Mouse (Mus musculus) MEL (cell line): ENCODE data around the gene Mybphl. TPM values are rescaled to one million over a fixed set of nuclear protein-coding genes. Genes with fewer than 3 reads are reported as not detected.

Source experiments
- DNase-seq: peaks from one replicate; pipeline ENCODE4 v3.0.0; 2011; ENCODE audit warnings: low read depth, low spot score
- H3K27ac ChIP-seq: 2 replicates; pipeline ENCODE4 v1.5.1; 2012; ENCODE audit warnings: low read depth, mild to moderate bottlenecking, control low read depth, low read length, moderate library complexity; ENCODE audit not compliant: control insufficient read depth
- H3K27me3 ChIP-seq, 2 experiments: fragments of 150-350 bp in 1 of 2; sonication (generic) in 1 of 2; 2 replicates each; pipeline ENCODE4 v1.6.1; 2012; ENCODE audit warnings: low read length in 2 of 2, mild to moderate bottlenecking in 2 of 2, improper control_type of control experiment in 1 of 2, moderate library complexity in 1 of 2; ENCODE audit not compliant: insufficient read depth in 2 of 2, control insufficient read depth in 1 of 2
- H3K36me3 ChIP-seq, 2 experiments: 2 replicates each; pipeline ENCODE4 v1.6.1; 2012 to 2014; ENCODE audit warnings: low read length in 2 of 2, improper control_type of control experiment in 1 of 2, inconsistent platforms in 1 of 2, mild to moderate bottlenecking in 1 of 2; ENCODE audit not compliant: insufficient read depth in 2 of 2, control insufficient read depth in 1 of 2
- H3K4me1 ChIP-seq, 2 experiments: fragments of 150-350 bp in 1 of 2; sonication (generic) in 1 of 2; 2 replicates each; pipeline ENCODE4 v1.6.1; 2012; ENCODE audit warnings: low read length in 2 of 2, improper control_type of control experiment in 1 of 2, mild to moderate bottlenecking in 1 of 2; ENCODE audit not compliant: insufficient read depth in 2 of 2, control insufficient read depth in 1 of 2
- H3K4me3 ChIP-seq, 2 experiments: fragments of 150-350 bp in 1 of 2; sonication (generic) in 1 of 2; 2 replicates each; pipeline ENCODE4 v1.5.1; 2012; ENCODE audit warnings: low read depth in 2 of 2, low read length in 2 of 2, mild to moderate bottlenecking in 2 of 2, moderate library complexity in 2 of 2, control low read depth in 1 of 2, improper control_type of control experiment in 1 of 2; ENCODE audit not compliant: control insufficient read depth in 1 of 2, insufficient read depth in 1 of 2
- H3K79me2 ChIP-seq: 2 replicates; pipeline ENCODE4 v1.6.1; 2012; ENCODE audit warnings: mild to moderate bottlenecking, low read length, moderate library complexity; ENCODE audit not compliant: control insufficient read depth, poor library complexity, insufficient read depth
- H3K9ac ChIP-seq: 2 replicates; pipeline ENCODE4 v1.6.1; 2012; ENCODE audit warnings: low read depth, mild to moderate bottlenecking, control low read depth, low read length, moderate library complexity; ENCODE audit not compliant: control insufficient read depth, poor library complexity, severe bottlenecking
- H3K9me3 ChIP-seq: fragments of 150-350 bp; sonication (generic); replicated peaks from 2 replicates; pipeline ENCODE4 v1.6.1; 2012; ENCODE audit warnings: mild to moderate bottlenecking, low read length, improper control_type of control experiment, moderate library complexity; ENCODE audit not compliant: insufficient read depth
- BHLHE40 ChIP-seq: IDR thresholded peaks from 2 replicates; pipeline ENCODE4 v1.6.1; 2012; ENCODE audit warnings: low read depth, mild to moderate bottlenecking, inconsistent platforms, low read length, improper control_type of control experiment, borderline replicate concordance
- CHD1 ChIP-seq: IDR thresholded peaks from 2 replicates; pipeline ENCODE4 v1.6.1; 2012; ENCODE audit warnings: low read depth, mild to moderate bottlenecking, inconsistent platforms, low read length, improper control_type of control experiment
- CTCF ChIP-seq, 3 experiments: IDR thresholded peaks in 2 of 3; conservative IDR thresholded peaks in 1 of 3; 2 replicates each; pipeline ENCODE4 v1.5.1; 2011 to 2012; ENCODE audit warnings: low read length in 3 of 3, low read depth in 2 of 3, mild to moderate bottlenecking in 2 of 3, improper control_type of control experiment in 1 of 3, inconsistent platforms in 1 of 3, mixed read lengths in 1 of 3, moderate library complexity in 1 of 3; ENCODE audit not compliant: control insufficient read depth in 1 of 3, insufficient read depth in 1 of 3, poor library complexity in 1 of 3, severe bottlenecking in 1 of 3
- E2F4 ChIP-seq: IDR thresholded peaks from 2 replicates; pipeline ENCODE4 v1.6.1; 2011; ENCODE audit warnings: low read depth, low read length, improper control_type of control experiment, borderline replicate concordance
- ELF1 ChIP-seq: IDR thresholded peaks from 2 replicates; pipeline ENCODE4 v1.6.1; 2014; ENCODE audit warnings: low read depth, mild to moderate bottlenecking, inconsistent platforms, low read length, improper control_type of control experiment, moderate library complexity
- EP300 ChIP-seq, 2 experiments: IDR thresholded peaks; 2 replicates each; pipeline ENCODE4 v1.6.1; 2011; ENCODE audit warnings: improper control_type of control experiment in 2 of 2, low read length in 2 of 2, low read depth in 1 of 2, mild to moderate bottlenecking in 1 of 2
- ETS1 ChIP-seq: IDR thresholded peaks from 2 replicates; pipeline ENCODE4 v1.6.1; 2012; ENCODE audit warnings: low read depth, mild to moderate bottlenecking, inconsistent platforms, low read length, improper control_type of control experiment, moderate library complexity
- GATA1 ChIP-seq: IDR thresholded peaks from 2 replicates; pipeline ENCODE4 v1.6.1; 2011; ENCODE audit warnings: low read depth, low read length, improper control_type of control experiment
- HCFC1 ChIP-seq: IDR thresholded peaks from 2 replicates; pipeline ENCODE4 v1.6.1; 2012; ENCODE audit warnings: low read depth, mild to moderate bottlenecking, inconsistent platforms, low read length, improper control_type of control experiment, moderate library complexity
- JUND ChIP-seq: IDR thresholded peaks from 2 replicates; pipeline ENCODE4 v1.6.1; 2011; ENCODE audit warnings: low read depth, mild to moderate bottlenecking, improper control_type of control experiment, low read length
- KAT2A ChIP-seq: conservative IDR thresholded peaks from 2 replicates; pipeline ENCODE4 v1.6.1; 2012; ENCODE audit warnings: low read depth, low read length, improper control_type of control experiment, inconsistent platforms
- MAZ ChIP-seq: IDR thresholded peaks from 2 replicates; pipeline ENCODE4 v1.6.1; 2012; ENCODE audit warnings: low read depth, mild to moderate bottlenecking, inconsistent platforms, low read length, improper control_type of control experiment
- MXI1 ChIP-seq: IDR thresholded peaks from 2 replicates; pipeline ENCODE4 v1.6.1; 2011; ENCODE audit warnings: mild to moderate bottlenecking, low read depth, low read length, improper control_type of control experiment
- MYB ChIP-seq: IDR thresholded peaks from 2 replicates; pipeline ENCODE4 v1.6.1; 2011; ENCODE audit warnings: mild to moderate bottlenecking, low read depth, low read length, improper control_type of control experiment
- MYC ChIP-seq: IDR thresholded peaks from 2 replicates; pipeline ENCODE4 v1.6.1; 2011; ENCODE audit warnings: low read depth, mild to moderate bottlenecking, low read length, improper control_type of control experiment, moderate library complexity
- NELFE ChIP-seq: IDR thresholded peaks from 2 replicates; pipeline ENCODE4 v1.6.1; 2011; ENCODE audit warnings: low read depth, low read length, improper control_type of control experiment
- POLR2AphosphoS2 ChIP-seq: IDR thresholded peaks from 2 replicates; pipeline ENCODE4 v1.6.1; 2011; ENCODE audit warnings: low read length, improper control_type of control experiment
- POLR2AphosphoS5 ChIP-seq: IDR thresholded peaks from 2 replicates; pipeline ENCODE4 v1.6.1; 2012; ENCODE audit warnings: low read depth, borderline replicate concordance, mild to moderate bottlenecking, inconsistent platforms, low read length, moderate library complexity, mixed read lengths
- SMC3 ChIP-seq: IDR thresholded peaks from 2 replicates; pipeline ENCODE4 v1.6.1; 2011; ENCODE audit warnings: low read depth, low read length, improper control_type of control experiment
- TBP ChIP-seq: IDR thresholded peaks from 2 replicates; pipeline ENCODE4 v1.8.0; 2011; ENCODE audit warnings: low read depth, low read length, improper control_type of control experiment
- TCF12 ChIP-seq: IDR thresholded peaks from 2 replicates; pipeline ENCODE4 v1.6.1; 2014; ENCODE audit warnings: low read depth, mild to moderate bottlenecking, inconsistent platforms, low read length, improper control_type of control experiment, moderate library complexity
- USF1 ChIP-seq: IDR thresholded peaks from 2 replicates; pipeline ENCODE4 v1.6.1; 2014; ENCODE audit warnings: low read depth, mild to moderate bottlenecking, inconsistent platforms, low read length, improper control_type of control experiment, moderate library complexity
- USF2 ChIP-seq, 2 experiments: IDR thresholded peaks; 2 replicates each; pipeline ENCODE4 v1.6.1; 2011 to 2012; ENCODE audit warnings: improper control_type of control experiment in 2 of 2, low read length in 2 of 2, borderline replicate concordance in 1 of 2, inconsistent platforms in 1 of 2, low read depth in 1 of 2, mild to moderate bottlenecking in 1 of 2; ENCODE audit not compliant: insufficient read depth in 1 of 2
- ZC3H11A ChIP-seq: IDR thresholded peaks from 2 replicates; pipeline ENCODE4 v1.6.1; 2012; ENCODE audit warnings: low read depth, mild to moderate bottlenecking, inconsistent platforms, low read length, improper control_type of control experiment
- ZKSCAN1 ChIP-seq: IDR thresholded peaks from 2 replicates; pipeline ENCODE4 v1.6.1; 2012; ENCODE audit warnings: low read depth, mild to moderate bottlenecking, inconsistent platforms, low read length, improper control_type of control experiment, moderate library complexity
- ZNF384 ChIP-seq: IDR thresholded peaks from 2 replicates; pipeline ENCODE4 v1.6.1; 2012; ENCODE audit warnings: low read depth, mild to moderate bottlenecking, inconsistent platforms, low read length, improper control_type of control experiment
- polyA plus RNA-seq, 2 experiments: library from polyadenylated mRNA; stranded (reverse) in 1 of 2; unstranded in 1 of 2; fragments of >175 nt in 1 of 2; fragments of >200 nt in 1 of 2; gene quantifications; 2 replicates each; pipeline versions ENCODE4 v1.2.1 to v1.2.4; 2012; ENCODE audit warnings: low replicate concordance in 2 of 2, low read depth in 1 of 2; ENCODE audit not compliant: insufficient read length in 2 of 2, insufficient read depth in 1 of 2, missing spikeins in 1 of 2
- total RNA-seq: library from RNA; depleted of rRNA; stranded (reverse); fragments of 300-350 nt; gene quantifications from 2 replicates; pipeline ENCODE4 v1.2.3, GENCODE M21; 2012

Gene Mybphl
- total and polyA plus RNA-seq, 3 experiments: not detected

DNA sequence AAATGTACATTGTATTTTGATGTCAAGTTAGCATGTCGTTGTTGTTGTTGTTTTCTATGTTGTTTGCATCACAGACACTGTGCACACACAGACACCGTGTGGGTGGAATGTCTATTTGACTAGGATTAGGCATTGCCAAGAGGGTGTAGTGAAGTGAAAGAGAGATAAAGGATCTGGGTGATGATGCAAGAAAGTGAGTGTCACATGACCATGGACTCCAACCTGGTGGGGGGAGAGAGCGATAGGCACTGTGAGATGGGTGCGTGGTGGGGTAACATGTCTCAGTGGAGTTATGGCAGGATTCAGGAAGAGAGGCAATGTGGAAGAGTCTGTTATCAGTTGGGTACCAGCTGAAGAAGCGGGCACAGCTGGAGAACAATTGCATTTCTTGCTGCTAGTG, 4.0 kb downstream of the Mybphl start (continued):
- TF ChIP-seq NELFE: no peak

DNA sequence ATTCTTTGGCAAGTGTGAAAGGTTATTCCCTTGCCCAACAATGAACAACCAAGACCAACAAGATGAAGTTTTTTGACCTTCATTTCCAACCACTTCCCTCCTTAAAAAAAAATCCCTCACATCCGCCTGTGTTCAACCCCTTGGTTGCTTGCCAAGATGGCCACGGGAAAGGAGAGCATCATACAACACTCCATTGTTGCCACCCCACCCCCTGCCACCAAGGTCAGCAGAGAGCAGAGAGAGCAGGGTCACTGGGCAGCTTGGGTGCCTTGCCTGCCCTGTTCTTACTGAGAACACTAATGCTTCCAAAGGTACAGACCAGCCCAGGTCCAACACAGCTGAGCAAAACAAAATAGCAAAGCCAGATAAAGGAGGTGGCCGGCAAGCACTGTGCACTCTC, 7.6 kb downstream of the Mybphl start:
- no peak overlapping the region for H3K27ac ChIP-seq
- DNase-seq: no peak
- H3K9ac ChIP-seq: no peak overlapping the region
- H3K36me3 ChIP-seq: peaks cover 0 to 7% of the 10 kb centered on the region in 2 experiments; a peak in 2 of 4 replicates
- no peak overlapping the region for H3K4me3 ChIP-seq
- no peaks in the 10 kb centered on the region for H3K79me2 ChIP-seq
- peaks cover 10% of the 10 kb centered on the region in 2 experiments for H3K4me1 ChIP-seq
- TF ChIP-seq ETS1 (no peak), HCFC1 (no peak), KAT2A (no peak), ZKSCAN1 (no peak), MYC (no peak), CHD1 (no peak), USF1 (no peak), MAZ (no peak), EP300 (IDR thresholded peaks at IDR 0.05; ENCODE audit: low read depth in 1 of 2, low read length in 2 of 2) (no peak), TBP (no peak), MXI1 (no peak), POLR2AphosphoS5 (no peak), E2F4 (no peak), POLR2AphosphoS2 (no peak)
- no peaks in the 10 kb centered on the region for H3K9me3 ChIP-seq
- no peaks in the 10 kb centered on the region for H3K27me3 ChIP-seq

DNA sequence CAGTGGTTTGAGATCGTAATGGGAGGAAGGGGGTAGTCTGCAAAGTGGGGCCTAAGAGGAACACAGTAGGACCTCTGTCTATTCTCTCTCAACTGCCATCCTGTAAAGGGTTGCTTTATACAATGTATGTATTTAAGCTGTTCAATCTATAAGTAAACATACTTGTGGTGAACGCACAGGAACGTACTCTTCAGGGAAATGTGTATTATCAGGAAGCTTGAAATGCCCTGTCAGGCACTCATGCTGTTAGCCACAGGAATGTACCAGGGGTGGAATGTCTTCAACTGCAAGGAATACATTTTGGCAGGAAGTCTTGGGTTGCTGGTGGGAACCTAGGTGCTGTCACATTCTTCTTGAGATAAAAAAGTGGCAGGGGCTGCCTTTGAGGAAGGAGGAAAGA, 8.0 kb downstream of the Mybphl start:
- TF ChIP-seq TCF12 (no peak), CTCF (IDR thresholded peaks at IDR 0.05 in 2 of 3, conservative IDR thresholded peaks at IDR 0.05 in 1 of 3; ENCODE audit: control insufficient read depth in 1 of 3, insufficient read depth in 1 of 3, low read depth in 2 of 3, low read length in 3 of 3, poor library complexity in 1 of 3, severe bottlenecking in 1 of 3) (no peak), ELF1 (no peak), KAT2A (no peak), BHLHE40 (no peak), MAZ (no peak), JUND (no peak), TBP (no peak), ZC3H11A (no peak), E2F4 (no peak), GATA1 (no peak), SMC3 (no peak), USF2 (IDR thresholded peaks at IDR 0.05; ENCODE audit: borderline replicate concordance in 1 of 2, insufficient read depth in 1 of 2, low read depth in 1 of 2, low read length in 2 of 2) (no peak), MYB (no peak), ZNF384 (no peak)
- Histone ChIP-seq H3K9me3 (no peaks in the 10 kb centered on the region), H3K4me1 (peaks cover 10% of the 10 kb centered on the region in 2 experiments), H3K27ac (no peak overlapping the region), H3K9ac (no peak overlapping the region), H3K79me2 (no peaks in the 10 kb centered on the region), H3K4me3 (no peak overlapping the region), H3K36me3 (peaks cover 0 to 7% of the 10 kb centered on the region in 2 experiments; a peak in 2 of 4 replicates), H3K27me3 (no peaks in the 10 kb centered on the region)
- no peak for DNase-seq
